Mouse (Mus musculus): ENCODE results near the gene Wipf3. TPM values are rescaled to one million over a fixed set of nuclear protein-coding genes. Genes with fewer than 3 reads are reported as not detected.
A peak's percentile ranks its signal among the peaks of the same experiment; 100 is the strongest.

Wipf3 gene
- polyA plus RNA-seq, 1 experiment from 2014 or later: 1.7 TPM

DNA sequence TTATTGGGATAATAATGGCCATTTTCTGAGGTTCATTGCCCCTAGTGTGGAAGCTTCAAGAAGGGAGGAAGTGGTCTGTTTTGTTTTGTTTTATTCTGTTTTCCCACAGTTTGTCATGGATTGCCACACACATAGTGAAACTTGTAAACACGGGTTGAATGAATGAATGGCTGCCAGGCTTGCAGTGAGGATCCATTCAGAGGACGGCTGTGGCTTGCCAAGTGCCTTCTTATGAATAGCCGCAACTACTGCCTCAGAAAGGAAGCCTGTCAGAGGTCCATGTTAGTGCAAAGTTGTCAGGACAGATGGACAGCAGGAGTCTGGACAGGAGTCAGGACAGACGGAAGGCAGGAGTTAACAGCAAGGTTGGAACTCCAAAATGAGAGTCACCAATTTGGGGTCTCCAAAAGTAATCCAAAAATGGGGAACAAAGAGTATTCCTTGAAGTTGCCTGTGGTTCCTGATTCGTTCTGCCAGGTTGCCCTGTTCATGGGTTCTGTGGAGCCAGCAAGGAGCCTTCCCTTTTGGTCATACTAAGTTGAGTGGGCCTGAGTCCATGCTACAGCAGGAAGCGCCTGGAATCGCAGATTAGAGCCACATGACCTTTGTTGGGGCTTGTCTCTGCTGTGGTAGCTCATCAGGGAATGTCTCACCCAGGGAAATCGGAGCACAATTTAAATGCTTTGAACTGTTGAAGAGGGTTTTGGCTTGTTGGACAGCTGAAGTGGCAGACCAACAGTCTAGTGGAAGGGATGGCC lies 34.5 kb downstream of the Wipf3 start:
- H3K36me3 ChIP-seq (replicated peaks): no peaks in the 10 kb centered on the region

DNA sequence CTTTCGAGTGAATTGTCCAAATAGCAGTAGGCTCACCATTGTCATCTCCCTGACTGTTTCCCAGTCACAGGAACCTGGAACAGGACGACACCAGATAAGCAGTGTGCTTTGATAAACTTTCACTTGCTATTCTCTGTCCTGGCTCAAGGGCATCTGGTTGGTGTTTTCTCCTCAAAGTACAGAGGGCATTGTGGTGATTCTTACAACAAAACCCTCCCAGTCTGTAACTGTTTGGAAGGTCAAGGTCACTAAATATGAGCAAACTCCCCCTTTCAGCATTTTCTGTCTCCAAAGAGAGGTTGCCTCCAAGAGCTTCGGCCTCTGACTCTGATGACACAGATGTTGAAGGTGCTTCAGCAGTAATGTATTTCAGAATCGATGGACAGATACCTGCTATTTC lies 35.5 kb downstream of the Wipf3 start:
- H3K4me3 ChIP-seq (replicated peaks): no peak overlapping the region
- no peak overlapping the region for H3K27ac ChIP-seq
- no peaks in the 10 kb centered on the region for H3K36me3 ChIP-seq (replicated peaks)
- H3K27me3 ChIP-seq: 0 out of 2 replicates have a peak, but pooled peaks cover 3% of the 10 kb centered on the region
- no peaks in the 10 kb centered on the region for H3K9me3 ChIP-seq
- no peak overlapping the region for H3K4me2 ChIP-seq
- H3K9ac ChIP-seq: no peak overlapping the region
- no peak for ATAC-seq (ENCODE audit: low FRiP score)
- peaks cover 9% of the 10 kb centered on the region; the same call in 1 of the 2 replicates for H3K4me1 ChIP-seq
- 84% methylated on average over 4 of the region's 4 CpGs for WGBS

More for the DNA sequence above, 34.5 kb downstream of the Wipf3 start:
- no peak overlapping the region for H3K27ac ChIP-seq
- no peak overlapping the region for H3K9ac ChIP-seq
- no peaks in the 10 kb centered on the region for H3K9me3 ChIP-seq
- H3K4me2 ChIP-seq: no peak overlapping the region
- 61% methylated on average over 8 of the region's 8 CpGs for WGBS
- 0 out of 2 replicates have a peak, but pooled peaks cover 3% of the 10 kb centered on the region for H3K27me3 ChIP-seq
- no peak for ATAC-seq (ENCODE audit: low FRiP score)
- peaks cover 16% of the 10 kb centered on the region; the same call in 1 of the 2 replicates for H3K4me1 ChIP-seq
- no peak overlapping the region for H3K4me3 ChIP-seq (replicated peaks)

DNA sequence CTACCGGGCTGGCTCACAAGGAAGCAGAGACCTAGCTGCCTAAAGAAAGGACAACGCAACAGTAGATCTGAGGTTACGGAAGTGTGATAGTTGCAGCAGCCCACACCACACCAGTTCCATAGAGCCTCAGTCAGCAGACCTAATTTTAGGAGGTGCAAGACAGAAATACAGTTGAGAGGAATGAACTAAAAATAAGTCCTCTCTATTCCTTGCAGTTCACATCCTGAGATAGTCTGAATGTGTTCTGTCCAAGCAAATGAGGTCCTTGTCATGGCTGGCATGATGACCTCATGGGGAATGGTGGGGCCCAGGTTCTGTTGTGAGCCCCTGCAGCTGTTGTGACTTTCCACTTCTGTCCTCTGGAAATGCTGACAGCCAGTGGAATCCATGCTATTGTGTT lies 38.0 kb downstream of the Wipf3 start:
- WGBS: 89% methylated on average over 3 of the region's 3 CpGs
- Histone ChIP-seq H3K9ac (no peak overlapping the region), H3K4me1 (peaks cover 3% of the 10 kb centered on the region; the same call in 1 of the 2 replicates), H3K36me3 (replicated peaks) (no peaks in the 10 kb centered on the region), H3K4me2 (no peak overlapping the region), H3K4me3 (replicated peaks) (no peak overlapping the region), H3K9me3 (no peaks in the 10 kb centered on the region), H3K27ac (no peak overlapping the region), H3K27me3 (0 out of 2 replicates have a peak, but pooled peaks cover 3% of the 10 kb centered on the region)
- ATAC-seq (ENCODE audit: low FRiP score): no peak

DNA sequence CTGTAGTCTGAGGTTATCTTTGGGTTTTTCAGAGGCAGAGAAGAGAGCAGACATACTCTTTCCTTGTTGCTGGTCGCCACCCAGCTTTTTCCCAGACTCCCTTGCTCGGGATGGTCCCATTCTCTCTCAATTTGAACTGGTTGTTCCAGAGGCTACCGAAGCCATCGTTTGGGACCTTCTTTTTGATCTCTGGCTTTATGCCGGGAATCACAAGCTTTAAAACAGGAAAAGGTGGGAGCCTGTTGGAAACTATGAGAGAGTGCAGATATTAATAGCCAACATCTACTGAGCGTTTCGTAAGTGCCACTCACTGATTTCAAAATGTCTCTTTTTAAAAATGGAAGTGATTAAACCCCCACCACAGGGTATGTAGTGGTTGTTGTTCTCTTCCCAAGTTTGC lies 42.5 kb downstream of the Wipf3 start:
- Histone ChIP-seq H3K9ac (no peak overlapping the region), H3K27ac (no peak overlapping the region)
- 89% methylated on average over 7 of the region's 7 CpGs for WGBS

DNA sequence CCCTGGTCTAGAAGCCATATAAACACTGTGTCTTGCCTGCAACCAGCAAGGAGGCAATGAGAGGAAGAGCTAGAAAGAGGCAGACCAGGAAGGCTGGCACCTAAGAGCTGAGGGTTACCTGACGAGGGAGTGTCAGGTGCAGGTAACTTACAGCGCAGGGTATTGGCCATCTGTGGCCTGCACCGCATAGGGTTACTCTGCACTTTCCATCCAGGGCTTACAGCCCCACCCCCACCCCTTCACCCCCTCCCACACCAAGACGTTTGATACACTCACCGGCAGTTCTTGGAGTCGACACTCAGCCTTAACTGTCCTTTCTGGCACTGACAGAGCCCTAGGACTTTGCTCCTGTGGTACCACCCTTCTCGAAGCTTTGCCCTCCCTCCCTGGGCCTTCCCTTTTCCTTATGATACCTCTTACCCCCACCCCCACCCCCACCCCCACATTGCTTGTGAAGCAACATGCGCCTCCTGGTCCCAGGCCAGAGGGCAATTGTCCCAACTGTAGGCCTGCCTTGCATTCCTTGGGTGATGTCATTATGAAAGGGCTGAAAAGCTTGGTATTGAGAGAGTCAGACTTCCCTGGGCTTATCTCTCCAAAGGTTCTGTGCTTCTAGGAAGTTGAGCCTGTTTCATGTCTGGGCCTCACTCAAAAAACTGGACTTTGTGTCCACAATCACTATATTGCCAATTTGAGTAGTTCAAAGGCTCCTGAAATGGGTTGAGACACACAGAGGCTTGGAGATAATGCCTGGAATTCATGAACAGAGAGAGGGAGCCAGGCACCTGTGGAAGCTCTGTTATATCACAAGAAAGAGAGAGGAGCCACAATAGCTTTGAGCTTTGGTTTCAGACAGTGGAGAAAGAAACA lies 43.7 kb downstream of the Wipf3 start:
- Histone ChIP-seq H3K27me3 (no peaks in the 10 kb centered on the region), H3K27ac (no peak overlapping the region), H3K9ac (no peak overlapping the region), H3K4me2 (no peak overlapping the region), H3K36me3 (replicated peaks) (no peaks in the 10 kb centered on the region), H3K4me1 (peaks cover 6% of the 10 kb centered on the region), H3K9me3 (no peaks in the 10 kb centered on the region), H3K4me3 (replicated peaks) (no peak overlapping the region)
- 77% methylated on average over 8 of the region's 8 CpGs for WGBS
- no peak for ATAC-seq (ENCODE audit: low FRiP score)

More for the DNA sequence above, 42.5 kb downstream of the Wipf3 start:
- Histone ChIP-seq H3K4me1 (peaks cover 6% of the 10 kb centered on the region; the same call in 1 of the 2 replicates), H3K36me3 (replicated peaks) (no peaks in the 10 kb centered on the region), H3K27me3 (no peaks in the 10 kb centered on the region), H3K4me3 (replicated peaks) (no peak overlapping the region), H3K4me2 (no peak overlapping the region), H3K9me3 (no peaks in the 10 kb centered on the region)
- ATAC-seq (ENCODE audit: low FRiP score): no peak

DNA sequence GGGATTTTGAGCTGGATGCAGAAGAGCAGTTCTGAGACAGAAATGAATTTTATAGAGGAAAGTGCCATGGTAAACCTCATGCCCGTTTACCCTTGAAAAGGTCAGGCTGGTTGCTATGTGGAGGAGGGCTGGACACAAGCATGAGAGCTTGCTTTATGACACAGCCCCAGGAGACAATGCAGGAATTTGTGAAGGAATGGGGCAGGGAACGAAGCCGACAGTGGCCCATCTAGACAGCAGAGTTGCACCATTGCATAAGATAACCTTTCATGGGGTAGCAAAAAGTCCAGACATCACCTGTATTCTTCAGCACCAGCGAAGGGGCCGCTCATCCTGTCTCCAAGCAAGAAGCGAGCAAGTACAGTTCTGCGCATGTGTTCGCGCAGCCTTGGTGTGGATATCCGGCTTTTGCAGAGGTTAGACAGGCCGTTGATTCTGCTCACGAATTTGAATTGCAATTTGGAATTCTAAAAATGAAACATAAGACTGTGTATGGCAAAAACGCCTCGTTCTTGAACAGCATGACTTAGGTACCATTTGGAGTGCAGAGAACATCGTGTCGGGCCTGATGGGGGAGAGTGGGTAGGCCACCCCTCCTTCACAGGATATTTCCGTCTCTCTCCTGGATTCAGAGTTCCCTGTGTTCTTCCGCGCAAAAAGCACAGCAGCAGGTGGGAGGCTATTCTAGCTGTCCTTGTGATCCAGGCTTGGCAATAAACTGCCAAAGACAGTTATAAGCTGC lies 46.7 kb downstream of the Wipf3 start:
- no peaks in the 10 kb centered on the region for H3K9me3 ChIP-seq
- no peak overlapping the region for H3K27ac ChIP-seq
- 87% methylated on average over 19 of the region's 19 CpGs for WGBS
- H3K9ac ChIP-seq: no peak overlapping the region
- H3K36me3 ChIP-seq (replicated peaks): no peaks in the 10 kb centered on the region
- H3K4me2 ChIP-seq: no peak overlapping the region
- H3K27me3 ChIP-seq: no peaks in the 10 kb centered on the region
- ATAC-seq (ENCODE audit: low FRiP score): no peak
- peaks cover 17% of the 10 kb centered on the region for H3K4me1 ChIP-seq
- no peak overlapping the region for H3K4me3 ChIP-seq (replicated peaks)

DNA sequence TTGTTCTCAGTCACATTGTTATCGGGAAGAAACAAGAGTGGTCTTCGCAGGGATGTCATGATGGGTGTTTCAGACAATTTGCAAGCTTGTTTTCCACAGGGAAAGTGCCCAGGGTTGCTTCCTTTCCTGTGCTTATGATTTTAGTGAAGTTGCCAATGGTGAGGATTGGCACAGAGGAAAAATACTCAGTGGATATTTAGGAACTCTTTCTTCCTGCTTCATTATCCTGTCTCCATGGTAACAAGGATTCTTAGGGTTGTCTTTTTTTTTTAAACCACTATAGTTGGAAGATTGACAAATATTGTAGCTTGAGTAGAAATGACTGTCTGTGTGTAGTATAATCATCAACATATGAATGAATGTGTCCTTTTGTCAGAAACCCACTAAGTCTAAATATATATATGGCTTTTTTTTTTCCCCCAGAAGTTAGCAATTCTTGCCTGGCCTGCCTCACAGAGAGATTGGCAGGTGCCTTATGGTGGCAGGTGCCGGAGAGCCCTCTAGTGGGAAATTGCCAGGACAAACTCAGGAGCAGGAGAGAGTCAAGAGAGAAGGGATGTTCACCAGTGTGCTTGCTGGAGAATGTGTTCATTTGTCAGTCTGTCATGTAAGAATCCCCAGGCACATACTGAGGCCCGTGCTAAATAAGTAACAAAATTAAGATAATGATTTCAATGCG lies 49.4 kb downstream of the Wipf3 start:
- H3K4me1 ChIP-seq: peaks cover 17% of the 10 kb centered on the region
- no peak overlapping the region for H3K27ac ChIP-seq
- no peaks in the 10 kb centered on the region for H3K9me3 ChIP-seq
- no peak overlapping the region for H3K4me3 ChIP-seq (replicated peaks)
- 70% methylated on average over 5 of the region's 5 CpGs for WGBS
- H3K27me3 ChIP-seq: no peaks in the 10 kb centered on the region
- H3K4me2 ChIP-seq: no peak overlapping the region
- H3K36me3 ChIP-seq (replicated peaks): no peaks in the 10 kb centered on the region
- H3K9ac ChIP-seq: no peak overlapping the region
- ATAC-seq (ENCODE audit: low FRiP score): no peak

DNA sequence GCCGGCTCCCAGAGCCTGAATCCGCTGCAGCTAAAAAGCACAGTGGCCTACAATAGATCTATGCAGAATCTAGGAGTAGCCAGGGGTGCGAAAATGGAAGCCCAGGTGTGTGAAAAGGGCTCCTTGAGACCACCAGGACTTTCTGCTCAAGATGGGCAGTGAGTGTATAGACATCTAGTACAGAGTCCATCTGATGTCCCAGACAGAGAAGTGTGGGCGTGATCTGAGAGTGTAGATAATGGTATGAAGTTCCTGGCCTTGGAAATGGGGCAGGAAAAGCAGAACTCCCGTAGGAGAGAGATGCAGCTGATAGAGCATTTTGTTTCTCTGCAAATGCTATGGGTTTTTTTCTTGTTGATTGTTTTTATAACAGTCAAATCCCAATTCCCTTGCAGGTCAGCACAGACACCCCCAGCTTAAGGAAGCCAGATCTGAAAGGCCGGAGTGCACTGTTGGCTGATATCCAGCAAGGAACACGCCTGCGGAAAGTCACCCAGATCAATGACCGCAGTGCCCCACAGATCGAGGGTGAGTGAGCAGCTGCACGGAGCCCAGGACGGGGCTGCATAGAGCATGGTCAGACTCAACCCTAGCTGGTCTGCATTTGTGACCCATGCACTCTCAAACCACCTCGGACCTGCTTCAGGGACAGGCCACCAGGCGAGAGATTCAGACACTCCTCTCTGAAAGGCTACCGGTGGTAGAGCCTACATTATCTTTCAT lies 52.1 kb downstream of the Wipf3 start:
- no peak for ATAC-seq (ENCODE audit: low FRiP score)
- Histone ChIP-seq H3K4me1 (peaks cover 26% of the 10 kb centered on the region), H3K4me3 (replicated peaks) (no peak overlapping the region), H3K9ac (no peak overlapping the region), H3K36me3 (replicated peaks) (no peaks in the 10 kb centered on the region), H3K27ac (no peak overlapping the region), H3K4me2 (no peak overlapping the region), H3K9me3 (no peaks in the 10 kb centered on the region), H3K27me3 (0 out of 2 replicates have a peak, but pooled peaks cover 5% of the 10 kb centered on the region)
- WGBS: 86% methylated on average over 15 of the region's 15 CpGs

DNA sequence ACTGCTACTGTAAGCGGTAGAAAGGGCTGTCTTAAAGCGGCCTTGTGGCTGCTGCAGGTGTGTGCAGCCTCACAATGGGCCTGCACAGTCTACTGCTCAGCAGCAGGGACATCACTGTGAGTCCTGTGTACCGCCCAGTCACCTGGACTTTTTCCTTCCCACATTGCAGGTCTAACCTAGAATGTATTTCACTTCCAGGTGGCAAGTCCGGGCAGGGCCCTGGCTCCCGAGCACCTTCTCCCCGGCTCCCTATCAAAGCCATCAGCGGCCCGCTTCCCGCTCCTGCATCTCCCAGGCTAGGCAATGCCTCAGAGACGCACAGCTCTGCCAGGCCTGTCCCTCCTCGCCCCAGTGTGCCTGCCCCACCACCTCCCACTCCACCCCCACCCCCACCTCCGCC lies 55.6 kb downstream of the Wipf3 start:
- Histone ChIP-seq H3K27ac (no peak overlapping the region), H3K4me2 (peak overlapping the region; percentile 68), H3K27me3 (0 out of 2 replicates have a peak, but pooled peaks cover 10% of the 10 kb centered on the region), H3K4me1 (peaks cover 15% of the 10 kb centered on the region), H3K4me3 (replicated peaks) (peak overlapping the region; percentile 36), H3K36me3 (replicated peaks) (no peaks in the 10 kb centered on the region), H3K9ac (peak overlapping the region; percentile 50), H3K9me3 (no peaks in the 10 kb centered on the region)
- 8% methylated on average over 12 of the region's 12 CpGs for WGBS
- ATAC-seq (ENCODE audit: low FRiP score): peak; percentile 70

DNA sequence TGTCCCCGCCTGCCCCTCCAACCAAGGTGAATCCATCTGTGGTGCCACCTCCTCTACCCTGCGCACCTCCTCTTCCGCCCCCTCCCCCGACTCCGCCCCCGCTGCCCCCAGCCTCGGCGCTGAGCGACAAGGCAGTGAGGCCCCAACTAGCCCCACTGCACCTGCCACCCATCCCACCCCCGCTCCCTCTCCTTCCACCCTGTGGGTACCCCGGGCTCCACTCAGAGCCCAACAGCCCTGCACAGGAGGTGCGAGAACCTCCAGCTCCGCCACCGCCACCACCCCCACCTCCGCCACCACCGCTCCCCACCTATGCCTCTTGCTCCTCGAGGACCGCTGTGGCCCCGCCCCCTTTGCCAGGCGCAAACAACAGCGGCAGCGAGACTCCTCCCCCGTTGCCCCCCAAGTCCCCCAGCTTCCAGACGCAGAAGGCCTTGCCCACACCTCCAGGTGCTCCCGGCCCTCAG lies 56.1 kb downstream of the Wipf3 start:
- Histone ChIP-seq H3K9me3 (no peaks in the 10 kb centered on the region), H3K9ac (peak overlapping the region; percentile 50), H3K4me1 (peaks cover 15% of the 10 kb centered on the region), H3K27me3 (0 out of 2 replicates have a peak, but pooled peaks cover 10% of the 10 kb centered on the region), H3K4me3 (replicated peaks) (peak overlapping the region; percentile 36), H3K36me3 (replicated peaks) (no peaks in the 10 kb centered on the region), H3K4me2 (peak overlapping the region; percentile 68), H3K27ac (no peak overlapping the region)
- WGBS: 2% methylated on average over 23 of the region's 25 CpGs
- ATAC-seq (ENCODE audit: low FRiP score): peak; percentile 71

Data from forebrain, embryonic 12.5 days (tissue).